Mouse (Mus musculus): ENCODE results near the gene Kansl1l.

The Kansl1l gene

DNA sequence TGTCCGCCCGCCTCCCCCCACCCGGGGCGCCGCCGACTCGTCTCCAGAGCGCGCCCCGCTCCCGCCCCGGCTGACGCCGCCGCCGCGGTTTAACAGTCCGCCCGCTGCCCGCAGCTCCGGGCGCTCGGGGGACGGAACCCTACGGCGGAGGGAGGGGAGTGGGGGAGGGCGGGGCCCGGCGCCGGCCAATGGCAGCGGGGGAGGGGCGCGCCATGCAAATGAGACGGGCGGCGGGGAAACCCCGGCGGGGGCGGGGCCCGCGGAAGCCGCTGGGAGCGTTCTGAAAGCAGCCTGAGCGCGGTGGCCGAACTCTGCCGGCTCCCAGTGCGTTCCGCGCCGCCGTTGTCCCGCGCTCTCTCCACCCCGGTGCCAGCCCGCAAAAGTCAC lies at the start of gene Kansl1l:
TSS of gene Kansl1l (minus strand) at position 110 of the 387 bp plus-strand sequence.
- DNase-seq (ENCODE audit: low spot score) = peak; percentile 88

DNA sequence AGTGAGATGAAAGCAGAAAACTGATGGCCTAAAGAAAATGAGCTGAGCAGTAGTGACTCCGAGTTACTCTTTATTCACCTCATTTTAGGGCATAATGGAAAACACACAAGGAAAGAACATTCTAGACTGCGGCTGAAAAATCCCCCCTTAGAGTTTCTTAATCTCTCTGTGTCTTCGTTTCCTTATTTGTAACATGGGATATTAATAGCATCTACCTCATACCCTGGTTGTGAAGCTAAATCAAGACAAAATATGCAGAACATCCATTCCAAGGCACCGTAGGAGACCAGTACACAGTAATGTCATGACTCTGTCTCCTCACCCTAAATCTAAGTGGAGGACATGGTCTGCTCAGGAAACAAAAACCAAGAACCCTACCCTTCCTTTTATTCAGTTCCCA lies 48.3 kb upstream of the Kansl1l start:
- no peak for DNase-seq (ENCODE audit: low spot score)

DNA sequence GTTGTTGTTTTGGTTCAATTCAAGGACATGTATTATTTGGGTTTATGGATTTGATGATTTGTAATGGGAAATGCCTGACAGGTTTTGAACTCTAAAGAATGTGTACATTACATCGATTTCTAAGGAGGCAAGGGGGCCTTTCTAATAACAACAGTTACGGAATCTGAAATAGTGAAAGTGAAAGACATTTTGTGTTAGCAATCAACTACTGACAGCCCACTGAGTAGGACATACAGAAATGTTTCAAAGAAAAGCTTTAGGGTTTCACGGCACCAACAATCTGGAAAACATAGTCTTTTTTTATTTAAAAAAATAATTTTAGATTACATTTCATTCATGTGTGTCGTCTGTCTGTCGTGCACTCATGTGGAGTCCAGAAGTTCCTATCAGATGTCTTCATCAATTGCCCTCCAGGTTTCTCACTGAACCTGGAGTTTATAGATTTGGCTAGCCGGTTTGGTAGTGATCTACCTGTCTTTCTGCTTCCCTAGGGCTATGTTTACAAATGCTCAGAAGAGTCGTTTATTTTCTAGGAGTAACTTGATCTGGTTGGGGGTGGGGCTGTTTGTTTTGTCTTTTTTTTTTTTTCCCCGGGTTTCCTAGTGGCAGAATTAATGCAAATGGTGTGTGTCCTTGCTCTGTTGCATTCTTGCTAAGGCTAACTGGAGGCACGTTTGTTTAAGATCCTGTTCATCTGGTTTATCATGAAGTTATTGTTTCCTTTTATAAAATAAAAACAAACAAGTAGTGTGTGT lies 46.6 kb upstream of the Kansl1l start:
- no peak for DNase-seq (ENCODE audit: low spot score)

DNA sequence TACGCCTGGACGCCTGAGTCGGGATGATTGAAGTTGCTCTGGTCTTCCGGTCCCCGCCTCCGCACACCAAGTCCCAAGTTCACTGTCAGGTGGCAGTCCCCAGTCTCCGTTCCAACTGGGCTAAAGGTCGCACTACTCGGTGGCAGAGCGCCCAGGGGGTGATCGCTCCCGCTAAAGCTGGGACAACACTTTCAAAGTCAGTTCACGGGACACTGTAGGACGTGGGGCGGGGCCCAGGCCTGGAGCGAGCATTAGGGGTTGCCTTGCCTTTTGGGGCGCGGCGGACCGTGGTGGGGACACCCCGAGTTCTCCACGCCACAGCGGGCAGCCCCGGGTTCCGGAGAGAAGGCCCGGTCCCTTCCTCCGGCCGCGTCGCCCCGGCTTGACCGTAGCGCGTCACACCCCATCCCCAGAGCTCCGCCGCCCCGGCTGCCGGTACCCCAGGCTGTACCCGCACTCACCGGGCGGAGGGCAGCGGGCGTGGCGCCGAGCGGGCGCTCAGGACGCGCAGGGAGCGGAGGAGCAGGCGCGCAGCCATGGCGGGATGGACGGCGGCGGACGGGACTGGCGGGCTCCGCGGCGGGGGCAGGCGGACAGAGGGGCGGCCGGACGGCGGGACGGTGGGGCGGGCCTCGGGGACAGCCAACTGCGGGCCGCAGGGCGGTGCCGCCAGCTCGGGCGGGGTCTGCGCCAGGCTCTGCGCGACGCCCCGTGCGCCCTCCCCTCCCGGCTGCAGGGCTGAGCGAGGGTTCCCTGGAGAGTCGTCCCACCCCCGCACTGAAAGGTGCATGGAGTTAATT lies 45.5 kb upstream of the Kansl1l start, which contains the start of gene Acadl:
TSS of gene Acadl (minus strand) at position 566 of the 800 bp plus-strand sequence.
- DNase-seq (ENCODE audit: low spot score) = peak; percentile 67

DNA sequence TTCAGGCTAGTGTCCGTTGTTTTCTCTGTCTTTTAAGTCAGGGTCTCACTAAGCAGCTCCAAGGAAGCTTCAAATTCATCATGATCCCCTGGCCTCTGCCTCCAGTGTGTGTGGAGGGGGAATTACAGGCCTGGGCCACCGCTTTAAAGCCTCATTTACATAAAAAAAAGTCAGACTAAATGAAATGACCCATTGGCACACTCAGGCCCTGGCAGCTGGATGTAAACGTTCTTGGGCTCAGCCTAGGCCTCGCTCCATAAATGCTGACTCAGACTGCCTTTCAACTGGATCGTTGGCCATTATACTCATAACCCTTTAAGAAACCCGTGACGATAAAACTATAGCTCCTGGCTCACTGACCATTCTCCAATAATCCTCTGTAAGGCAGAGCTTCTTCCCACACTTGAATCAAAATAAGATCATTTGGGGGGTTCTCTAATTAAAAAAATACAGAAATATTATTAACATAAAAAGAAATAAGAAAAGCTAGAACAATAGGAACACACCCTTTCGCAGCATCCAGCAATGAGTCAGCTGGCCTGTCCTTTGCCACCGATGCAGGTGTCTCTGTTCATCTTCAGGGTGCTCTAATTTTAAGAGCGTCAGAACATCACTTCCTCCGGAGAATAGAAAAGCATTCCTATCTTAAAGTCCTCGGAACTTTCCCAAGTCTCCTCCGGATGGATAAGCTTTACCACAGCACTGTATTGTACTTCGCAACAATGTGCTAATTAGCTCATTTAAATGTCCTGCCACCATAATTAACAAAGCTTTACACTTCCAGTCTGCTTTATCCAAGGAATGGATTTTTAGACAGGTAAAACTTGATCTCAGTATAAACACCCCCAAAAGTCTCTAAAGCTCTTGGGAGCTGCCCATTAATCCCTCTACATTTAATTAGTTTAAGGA lies 44.7 kb upstream of the Kansl1l start:
- no peak for DNase-seq (ENCODE audit: low spot score)

DNA sequence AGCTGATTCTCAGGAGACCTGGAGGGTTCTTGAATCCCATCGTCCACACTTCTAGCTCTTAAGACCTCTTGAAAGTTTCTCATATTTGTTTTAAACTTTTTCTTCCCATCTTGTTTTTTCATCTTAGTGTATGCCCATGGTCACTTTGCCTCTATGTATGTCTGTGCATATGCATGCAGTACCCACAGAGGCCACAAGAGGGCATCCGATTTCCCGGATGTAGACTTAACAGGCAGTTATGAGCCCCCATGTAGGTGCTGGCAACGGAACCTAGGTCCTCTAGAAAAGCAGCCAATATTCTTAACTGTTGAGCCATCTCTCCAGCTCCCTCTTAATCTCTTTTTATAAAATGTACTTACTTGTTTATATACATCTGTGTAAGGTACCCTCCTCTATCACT lies 30.1 kb upstream of the Kansl1l start:
- DNase-seq (ENCODE audit: low spot score) = no peak

DNA sequence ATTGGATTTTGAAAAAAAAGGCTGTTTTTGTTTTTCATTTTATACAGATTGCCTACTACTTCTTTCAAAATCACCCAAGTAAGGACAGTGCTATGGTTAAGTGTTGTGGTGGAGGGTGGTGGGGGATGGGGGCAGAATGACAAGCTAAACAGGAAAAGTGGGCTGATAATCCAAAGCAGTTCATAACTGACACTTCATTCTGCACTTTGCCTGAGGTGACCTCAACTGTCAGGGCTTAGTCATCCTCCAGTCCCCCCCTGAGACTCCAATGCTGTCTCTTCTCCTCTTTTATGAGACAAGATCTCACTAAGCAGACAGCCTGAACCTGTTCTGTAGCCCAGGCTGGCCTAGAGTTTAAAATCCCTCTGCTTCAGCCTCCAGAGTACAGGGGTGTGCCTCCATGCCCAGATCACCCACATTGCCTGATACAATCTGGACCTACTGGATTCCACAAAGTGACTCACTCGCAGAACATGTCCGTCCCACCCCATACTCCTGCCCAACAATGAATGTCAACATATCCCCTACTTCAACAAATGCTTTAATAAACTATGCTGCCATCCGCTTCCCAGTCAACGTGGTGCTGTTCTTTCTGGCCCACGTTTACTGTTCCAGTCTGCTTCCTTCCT lies 28.4 kb upstream of the Kansl1l start:
- DNase-seq (ENCODE audit: low spot score) = no peak

DNA sequence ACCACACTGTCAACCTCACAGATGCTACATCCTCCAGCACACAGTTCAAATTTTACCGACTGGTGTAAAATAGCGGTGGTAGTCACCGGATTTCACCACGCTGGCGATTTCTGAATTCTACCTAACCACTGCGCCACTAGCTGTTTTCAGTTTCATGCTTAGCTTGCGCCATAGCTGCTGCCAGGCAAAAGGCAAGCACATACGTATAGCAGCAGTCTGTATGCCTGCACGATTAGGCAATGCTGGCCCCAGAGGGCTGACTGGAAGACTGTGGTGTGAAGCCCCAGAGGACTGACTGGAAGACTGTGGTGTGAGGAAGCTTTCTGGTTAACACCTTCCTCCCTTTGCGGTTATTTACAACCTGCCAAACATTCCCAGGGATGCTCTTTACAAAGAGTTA lies 24.6 kb upstream of the Kansl1l start:
- no peak for DNase-seq (ENCODE audit: low spot score)

DNA sequence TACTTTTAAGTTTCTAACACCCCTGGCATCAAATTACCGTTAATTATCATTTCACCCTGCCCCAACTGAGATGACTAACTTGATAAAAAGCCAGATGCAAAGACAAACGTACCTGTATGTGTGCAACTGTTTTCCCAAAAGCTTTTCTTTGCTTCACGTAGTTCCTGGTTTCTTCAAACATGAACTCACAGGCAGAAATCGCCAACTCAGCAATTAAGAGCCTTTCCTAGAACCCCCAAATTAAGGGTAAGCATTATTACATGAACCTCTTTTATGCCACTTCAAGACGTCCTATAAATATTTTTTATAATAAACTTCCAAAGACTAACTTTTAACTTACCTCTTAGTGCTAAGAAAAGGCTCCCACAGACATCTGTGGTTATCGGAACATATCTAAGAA lies 24.1 kb upstream of the Kansl1l start:
- no peak for DNase-seq (ENCODE audit: low spot score)

DNA sequence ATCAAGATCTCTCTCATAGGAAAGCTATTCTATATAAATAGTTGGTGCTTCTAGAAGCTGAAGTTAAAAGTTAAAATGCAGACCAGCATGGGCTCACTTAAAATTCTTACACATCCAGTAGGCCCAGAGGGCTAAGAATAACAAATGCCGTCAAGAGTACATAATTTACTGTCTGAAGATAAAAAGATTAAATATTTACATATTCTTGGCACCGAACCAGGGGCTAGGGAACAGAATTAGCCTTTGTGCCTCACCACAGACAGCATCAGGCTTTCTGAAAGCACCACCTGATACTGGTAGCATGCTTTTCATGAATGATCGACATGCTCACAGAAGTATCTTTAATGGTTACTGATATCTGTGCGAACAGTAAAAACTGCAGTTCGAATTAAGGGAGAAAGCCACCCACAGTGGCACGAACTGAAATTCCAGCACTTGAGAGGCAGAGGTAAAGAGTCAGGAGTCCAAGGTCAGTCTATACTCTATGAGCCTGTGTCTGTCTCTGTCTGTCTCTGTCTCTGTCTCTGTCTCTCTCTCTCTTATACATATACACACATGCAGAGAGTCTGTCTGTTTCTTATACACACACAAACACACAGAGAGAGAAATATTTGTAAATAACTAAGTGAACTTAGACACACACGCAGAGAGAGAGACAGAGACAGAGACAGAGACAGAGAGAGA lies 22.5 kb upstream of the Kansl1l start:
- no peak for DNase-seq (ENCODE audit: low spot score)

DNA sequence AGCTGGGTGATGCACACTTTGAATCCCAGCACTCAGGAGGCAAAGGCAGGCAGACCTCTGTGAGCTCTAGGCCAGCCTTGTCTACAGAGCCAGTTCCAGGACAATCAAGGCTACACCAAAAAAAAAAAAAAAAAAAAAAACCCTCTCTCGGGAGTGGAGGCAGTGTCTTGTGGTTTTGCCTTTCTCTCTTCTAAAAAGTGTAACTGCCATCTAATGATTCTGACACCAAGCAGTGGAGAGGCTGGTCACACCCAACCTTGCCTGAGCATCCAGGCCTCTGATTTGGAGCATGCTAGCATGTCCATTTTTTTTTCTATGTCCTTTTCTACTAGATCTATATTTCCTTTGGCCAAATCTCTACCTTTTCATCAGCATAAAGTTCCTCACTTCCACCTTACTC lies 21.8 kb upstream of the Kansl1l start:
- no peak for DNase-seq (ENCODE audit: low spot score)

DNA sequence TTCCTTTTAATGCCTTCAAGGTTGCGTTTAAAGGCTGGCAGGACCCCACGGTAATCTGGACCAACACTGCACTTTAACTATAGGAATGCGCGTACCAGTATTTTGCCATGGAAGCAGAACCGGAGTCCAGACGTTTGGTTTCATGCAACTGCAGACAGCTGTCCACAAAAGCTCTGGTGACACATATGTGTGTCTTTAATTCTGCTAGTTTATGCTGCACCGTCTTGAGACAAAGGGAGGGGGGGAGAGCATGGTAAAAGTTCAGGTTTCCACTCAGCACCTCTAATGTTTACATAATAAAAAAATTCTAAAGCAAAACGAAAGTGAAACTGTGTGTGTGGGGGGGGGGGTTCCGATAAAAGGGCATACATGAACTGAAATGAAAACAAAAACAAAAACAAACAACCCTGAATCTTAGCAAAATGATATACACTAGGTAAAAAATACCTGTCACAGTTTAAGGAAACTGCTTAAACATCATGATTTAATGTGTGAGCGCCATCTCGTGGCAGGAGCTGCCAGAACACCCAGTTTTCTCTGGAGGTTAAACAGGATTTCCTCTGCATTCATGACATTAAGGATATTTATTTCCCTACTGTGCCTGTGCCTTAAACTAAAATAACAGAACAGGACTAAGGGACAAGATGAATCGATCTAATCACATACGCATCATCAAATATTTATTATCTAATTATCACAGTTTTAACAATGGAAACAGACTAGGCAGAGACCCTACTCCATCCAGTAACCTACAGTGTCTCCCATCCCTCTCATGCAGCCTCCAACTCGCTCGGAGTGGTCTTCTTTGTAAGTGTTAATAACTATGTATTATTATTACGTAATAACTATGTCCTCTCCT lies 21.1 kb upstream of the Kansl1l start:
- peak; percentile 54 for DNase-seq (ENCODE audit: low spot score)

DNA sequence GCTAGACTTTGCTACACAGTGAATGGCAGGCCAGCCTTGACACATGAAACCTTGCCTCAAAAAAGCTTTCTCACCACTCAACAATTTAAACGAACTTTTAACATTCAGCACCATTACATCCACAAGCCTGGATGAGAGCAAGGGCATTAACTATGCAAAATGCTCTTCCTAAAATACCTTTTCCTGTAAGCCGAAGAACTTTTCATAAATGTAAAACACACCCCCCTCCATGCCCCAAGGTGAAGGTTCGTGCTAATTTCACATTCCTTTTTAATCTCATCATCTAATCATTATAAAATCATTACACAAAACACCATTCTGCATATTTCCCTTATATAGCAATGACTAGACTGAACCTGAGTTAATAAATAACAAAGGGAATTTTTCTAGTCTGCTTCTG lies 19.8 kb upstream of the Kansl1l start:
- no peak for DNase-seq (ENCODE audit: low spot score)

DNA sequence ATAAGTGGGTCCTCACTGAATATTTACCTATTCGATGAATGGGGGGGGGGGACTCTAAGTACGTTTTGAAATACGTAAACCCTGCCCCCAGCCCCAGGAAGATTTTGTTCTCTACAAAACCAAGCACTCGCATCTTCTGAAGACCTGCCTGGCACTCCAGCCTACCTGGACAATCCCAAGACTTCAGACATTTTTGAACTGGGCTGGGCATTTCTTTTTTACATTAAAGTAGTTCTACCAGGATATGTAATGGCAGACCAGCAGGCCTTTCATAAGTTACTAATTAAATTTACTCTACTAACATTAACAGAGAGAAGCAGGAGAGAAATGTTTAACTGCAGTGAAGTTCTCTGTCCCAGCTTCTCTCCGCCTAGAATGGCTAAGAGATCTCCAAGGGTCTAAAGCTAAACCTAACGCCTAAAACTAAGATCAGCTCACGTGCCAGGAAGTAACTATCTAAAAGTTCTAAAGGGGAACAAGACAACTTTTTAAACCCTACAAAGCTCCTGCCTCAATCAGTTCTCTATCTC lies 15.3 kb upstream of the Kansl1l start:
- no peak for DNase-seq (ENCODE audit: low spot score)

DNA sequence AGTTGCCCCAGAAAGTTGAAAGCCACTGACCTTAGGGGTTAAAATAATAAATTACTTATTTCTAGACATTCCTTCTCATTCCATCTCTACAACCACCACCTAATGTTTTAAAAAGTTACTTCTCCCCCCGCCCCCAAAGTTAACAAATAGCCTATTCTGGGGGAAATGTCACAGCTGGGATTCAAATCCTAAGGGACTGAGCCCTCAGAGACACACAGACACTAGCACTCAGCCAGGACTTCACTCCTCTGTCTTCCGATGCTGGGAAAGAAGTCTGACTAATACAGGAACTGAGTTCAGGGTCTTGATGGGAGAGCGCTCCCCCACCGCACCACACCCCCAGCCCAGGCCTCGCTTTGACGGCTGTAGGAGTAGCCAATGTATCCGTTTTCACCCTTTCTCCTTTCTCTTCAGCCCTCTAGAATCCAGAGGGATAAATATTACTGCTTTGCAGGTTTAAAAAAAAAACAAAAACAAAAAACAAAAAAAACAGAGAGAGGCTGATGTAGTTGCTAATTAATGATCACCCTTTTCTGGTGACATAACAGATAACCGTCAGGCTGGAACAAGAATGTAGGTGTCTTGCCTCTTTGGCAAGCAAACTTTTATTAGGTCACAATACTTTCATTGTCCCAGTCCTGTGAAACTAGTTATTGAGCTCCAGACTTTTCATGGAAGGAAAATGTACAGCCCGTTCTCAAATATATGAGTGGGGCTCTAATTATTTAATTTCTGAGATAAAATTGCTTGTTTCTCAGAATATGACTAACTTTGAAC lies 14.7 kb upstream of the Kansl1l start:
- DNase-seq (ENCODE audit: low spot score) = no peak

DNA sequence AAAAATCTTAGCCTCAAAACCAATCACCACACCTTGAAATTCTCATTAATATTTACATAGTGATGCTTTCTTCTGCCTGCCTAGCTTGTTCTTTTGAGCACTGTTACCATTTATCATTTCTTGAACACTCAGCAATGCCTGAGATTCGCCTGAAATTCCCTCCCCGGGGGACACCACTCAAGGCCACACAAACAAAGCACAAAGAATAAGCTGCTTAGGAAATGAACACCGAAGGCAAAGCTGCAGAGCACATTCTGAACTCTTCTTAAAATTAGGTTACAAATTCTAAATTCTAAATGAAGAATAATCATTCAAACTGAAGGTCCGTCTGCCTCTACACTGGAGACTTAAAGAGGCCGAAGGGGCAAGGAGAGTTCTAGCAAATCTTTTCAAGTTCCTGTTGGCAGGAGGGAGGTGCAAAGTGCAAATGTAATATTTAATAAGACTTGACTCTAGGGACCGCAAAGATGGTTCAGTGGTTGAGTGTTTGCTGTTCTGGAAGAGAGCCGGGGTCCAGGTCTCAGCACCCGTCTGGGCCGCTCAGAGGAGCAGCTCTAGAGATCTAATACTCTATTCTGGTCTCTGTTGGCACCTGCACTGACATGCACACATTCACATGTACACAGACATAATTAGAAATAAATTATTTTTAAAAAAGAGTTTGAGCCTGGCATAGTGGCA lies 12.2 kb upstream of the Kansl1l start:
- DNase-seq (ENCODE audit: low spot score) = no peak

DNA sequence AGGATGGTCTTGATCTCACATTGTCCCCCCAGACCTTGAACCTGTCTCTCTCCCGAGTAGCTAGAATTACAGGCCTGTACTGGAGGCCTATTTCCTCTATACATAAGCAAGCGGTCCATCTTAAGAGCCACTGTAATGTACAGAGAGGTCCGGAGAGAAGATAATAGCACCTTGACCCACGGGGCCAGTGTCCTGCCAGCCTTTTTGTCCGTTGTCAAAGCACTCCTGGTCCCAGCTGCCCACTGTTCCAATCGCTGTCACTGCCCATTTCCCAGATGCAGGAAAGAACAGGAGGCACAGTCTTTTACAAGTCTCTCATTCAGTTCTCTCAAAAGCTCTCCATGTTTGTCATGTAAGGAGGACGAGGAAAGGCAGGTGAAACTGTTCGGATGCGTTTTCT lies 4.6 kb upstream of the Kansl1l start:
- no peak for DNase-seq (ENCODE audit: low spot score)

DNA sequence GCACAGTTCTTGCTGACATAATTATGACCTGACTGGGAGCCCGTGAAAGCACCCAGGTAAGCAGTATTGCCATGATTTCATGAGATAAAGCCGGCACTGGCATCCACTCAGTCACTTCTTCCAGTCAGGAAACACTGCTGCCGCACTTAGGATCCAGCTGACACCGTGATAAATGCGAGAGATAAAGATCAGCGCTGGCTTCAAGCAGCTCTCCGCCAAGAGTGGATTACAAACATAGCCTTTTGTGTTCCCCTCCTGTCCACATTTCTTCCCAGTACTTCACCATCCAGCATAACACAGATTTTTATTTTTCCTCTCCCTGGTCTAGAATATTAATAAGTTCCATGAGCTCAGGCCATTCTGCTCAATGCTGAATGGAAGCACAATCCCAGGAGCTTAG lies 2.9 kb upstream of the Kansl1l start:
- DNase-seq (ENCODE audit: low spot score) = no peak

DNA sequence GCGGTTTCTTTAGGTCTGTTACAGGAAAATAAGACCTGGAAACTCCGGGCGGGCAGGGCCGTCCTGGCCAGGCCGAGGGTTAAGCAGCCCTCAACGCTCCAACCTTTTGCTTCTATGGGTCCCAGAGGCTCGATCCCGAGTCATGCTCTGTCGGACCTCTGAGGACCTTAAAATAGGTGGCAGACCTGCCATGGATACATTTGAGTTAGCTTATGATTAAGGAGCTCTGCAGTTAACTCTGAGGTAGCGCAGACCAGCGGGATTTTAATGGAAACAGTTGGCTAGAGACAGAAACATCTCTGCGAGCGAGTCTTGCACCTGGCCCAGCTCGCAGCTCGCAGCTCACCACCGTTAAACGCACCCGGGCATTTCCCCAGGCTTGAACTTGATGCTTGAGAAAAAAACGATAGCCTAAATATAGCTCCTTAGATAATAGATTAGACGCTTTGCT lies 528 bp upstream of the Kansl1l start:
- DNase-seq (ENCODE audit: low spot score) = peak; percentile 18
